Mouse (Mus musculus) E14TG2a.4 (cell line): ENCODE measurements around the gene Gm10354.
"Not testable (repeated sequence)": the region's sequence is repeated elsewhere in the genome, so short reads cannot be mapped to it uniquely, and the experiment has no call there.

ENCODE experiments used
- CTCF ChIP-seq: conservative IDR thresholded peaks from 2 replicates; pipeline ENCODE4 v1.5.1; 2014; ENCODE audit warnings: low read length
- NANOG ChIP-seq: IDR thresholded peaks from 2 replicates; pipeline ENCODE4 v1.6.1; 2014; ENCODE audit warnings: borderline replicate concordance, low read length, mixed read lengths

- not testable (repeated sequence) for TF ChIP-seq CTCF, NANOG
Measured at GRCm38 (mm10) chr5:14990375-14991158, 11.8 kb upstream of the Gm10354 start.
